Mouse (Mus musculus) stomach, embryonic 14.5 days (tissue): ENCODE data around the gene Clca4b. TPM values are rescaled to one million over a fixed set of nuclear protein-coding genes. Genes with fewer than 3 reads are reported as not detected.

Experiments
- ATAC-seq: fragments of 200-750 bp; cut with Nextera tagmentation; 2 replicates; pipeline ENCODE4 v1.8.0; 2017; ENCODE audit warnings: low read depth, moderate TSS enrichment; ENCODE audit not compliant: insufficient number of reproducible peaks, insufficient read depth, low FRiP score
- H3K27ac ChIP-seq: fragments of 300-500 bp; sonication (generic); 2 replicates; pipeline ENCODE4 v1.5.1; 2014; ENCODE audit warnings: mild to moderate bottlenecking, low read length, moderate library complexity, mixed read lengths
- H3K27me3 ChIP-seq: fragments of 300-500 bp; sonication (generic); 2 replicates; pipeline ENCODE4 v1.6.1; 2014; ENCODE audit warnings: low read length, control low read depth, mixed read lengths; ENCODE audit not compliant: control insufficient read depth, insufficient read depth
- H3K36me3 ChIP-seq: fragments of 300-500 bp; sonication (generic); 2 replicates; pipeline ENCODE4 v1.6.1; 2014; ENCODE audit warnings: mild to moderate bottlenecking, control low read depth, low read length, moderate library complexity, mixed read lengths; ENCODE audit not compliant: control insufficient read depth, insufficient read depth
- H3K4me1 ChIP-seq: fragments of 300-500 bp; sonication (generic); 2 replicates; pipeline ENCODE4 v1.6.1; 2014; ENCODE audit warnings: low read length, control low read depth, mixed read lengths; ENCODE audit not compliant: control insufficient read depth, insufficient read depth
- H3K4me2 ChIP-seq: fragments of 300-500 bp; sonication (generic); replicated peaks from 2 replicates; pipeline ENCODE4 v1.6.1; 2014; ENCODE audit warnings: low read depth, low read length, control low read depth
- H3K4me3 ChIP-seq: fragments of 300-500 bp; sonication (generic); 2 replicates; pipeline ENCODE4 v1.5.1; 2014; ENCODE audit warnings: low read depth, low read length, control low read depth
- H3K9ac ChIP-seq: fragments of 300-500 bp; sonication (generic); replicated peaks from 2 replicates; pipeline ENCODE4 v1.6.1; 2014; ENCODE audit warnings: low read depth, mild to moderate bottlenecking, control low read depth, low read length, moderate library complexity, mixed read lengths
- H3K9me3 ChIP-seq: fragments of 300-500 bp; sonication (generic); 2 replicates; pipeline ENCODE4 v1.6.1; 2016; ENCODE audit warnings: low read depth, low read length, control low read depth; ENCODE audit not compliant: control insufficient read depth
- WGBS: fragments of 180-500 bp; shearing (Covaris S2); extraction: QIAGEN DNeasy Blood & Tissue Kit; methylation state at CpG from one replicate; pipeline ENCODE4 v1.1.7; 2014; 5-methylcytosine and 5-hydroxymethylcytosine counted together
- polyA plus RNA-seq: library from polyadenylated mRNA; unstranded; fragments of >200 nt; fragmentation: Nextera tagmentation; extraction: Ambion mirVana; gene quantifications from 2 replicates; pipeline ENCODE4 v1.2.1, GENCODE M21; 2014

Gene Clca4b
- polyA plus RNA-seq = not detected in 2 replicates

DNA sequence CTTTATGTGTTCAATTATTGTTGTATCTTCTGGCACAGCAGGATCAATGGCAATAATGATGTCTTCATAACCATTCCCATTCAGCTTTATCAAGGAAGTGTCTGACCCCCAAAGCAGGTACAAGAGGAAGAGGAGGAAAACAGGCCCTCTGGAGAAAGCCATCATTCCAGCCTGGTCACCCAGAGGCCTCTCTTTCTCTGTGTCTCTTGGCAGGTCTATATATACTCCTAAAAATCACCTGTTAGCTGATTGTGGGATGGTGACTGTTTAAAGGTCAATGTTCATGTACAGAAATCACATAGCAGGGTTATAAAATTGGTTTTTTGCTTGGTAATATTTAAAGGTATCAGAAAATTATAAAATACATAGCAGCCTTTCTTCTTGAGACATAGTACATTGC, at the start of gene Clca4b:
Gene Clca4b (minus strand): TSS at position 195 of the 400 bp plus-strand sequence.
- no peaks in the 10 kb centered on the region for H3K27me3 ChIP-seq
- no peak for ATAC-seq
- H3K4me3 ChIP-seq = no peak within 1 kb of the TSS
- no peaks in the 10 kb centered on the region for H3K4me1 ChIP-seq
- H3K4me2 ChIP-seq = no peak within 1 kb of the TSS
- H3K9me3 ChIP-seq = no peaks in the 10 kb centered on the region
- no peaks in the 10 kb centered on the region for H3K36me3 ChIP-seq
- no peak within 1 kb of the TSS for H3K9ac ChIP-seq
- no peak within 1 kb of the TSS for H3K27ac ChIP-seq

DNA sequence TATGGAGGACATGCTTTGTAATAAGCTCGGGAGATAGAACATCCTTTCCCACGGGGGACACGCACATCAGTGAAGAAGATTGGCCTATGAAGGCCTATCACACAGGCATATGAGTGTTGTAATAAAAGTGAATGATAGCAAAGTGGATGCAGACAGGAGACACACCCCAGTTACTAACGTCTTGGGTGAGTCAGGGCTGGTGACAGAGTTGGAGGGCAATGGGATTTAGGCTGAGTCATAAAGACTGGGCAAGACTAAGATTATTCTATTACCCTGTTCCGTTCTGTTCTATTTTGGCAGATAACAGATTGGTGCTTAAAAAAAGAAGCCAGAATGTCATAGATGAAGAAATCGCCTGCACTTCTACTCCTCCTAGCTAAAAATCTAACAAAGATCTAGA, 48.2 kb upstream of the Clca4b start:
- H3K36me3 ChIP-seq = no peaks in the 10 kb centered on the region
- no peak overlapping the region for H3K4me2 ChIP-seq
- H3K4me1 ChIP-seq = no peaks in the 10 kb centered on the region
- no peak for ATAC-seq
- H3K4me3 ChIP-seq = no peak overlapping the region
- no peak overlapping the region for H3K27ac ChIP-seq
- 89% methylated on average over 6 of the region's 6 CpGs for WGBS
- no peak overlapping the region for H3K9ac ChIP-seq
- H3K27me3 ChIP-seq = no peaks in the 10 kb centered on the region
- H3K9me3 ChIP-seq = no peaks in the 10 kb centered on the region

DNA sequence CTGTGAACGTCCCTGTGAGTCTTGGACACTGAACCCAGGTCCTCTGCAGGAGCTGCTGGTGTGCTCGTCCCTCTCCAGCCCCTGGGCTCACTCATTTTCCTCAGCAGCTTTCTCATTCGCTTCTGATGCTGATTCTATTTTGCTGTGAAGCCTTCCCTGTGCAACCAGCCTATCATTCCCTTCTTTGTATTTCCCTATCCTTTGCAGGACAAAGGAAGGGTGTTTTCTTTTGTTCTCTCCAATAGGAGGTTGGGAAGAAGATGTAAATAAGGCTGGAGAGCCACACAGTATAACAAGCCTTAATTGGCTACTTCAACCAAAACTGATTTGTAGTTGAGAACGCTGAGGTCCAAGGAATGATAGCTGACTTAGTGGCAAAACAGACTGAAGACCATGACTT, 45.3 kb upstream of the Clca4b start:
- H3K27ac ChIP-seq = no peak overlapping the region
- WGBS = 46% methylated on average over 4 of the region's 4 CpGs
- H3K9ac ChIP-seq = no peak overlapping the region
- no peaks in the 10 kb centered on the region for H3K4me1 ChIP-seq
- H3K36me3 ChIP-seq = no peaks in the 10 kb centered on the region
- ATAC-seq = no peak
- no peaks in the 10 kb centered on the region for H3K9me3 ChIP-seq
- no peak overlapping the region for H3K4me2 ChIP-seq
- no peak overlapping the region for H3K4me3 ChIP-seq
- H3K27me3 ChIP-seq = no peaks in the 10 kb centered on the region

DNA sequence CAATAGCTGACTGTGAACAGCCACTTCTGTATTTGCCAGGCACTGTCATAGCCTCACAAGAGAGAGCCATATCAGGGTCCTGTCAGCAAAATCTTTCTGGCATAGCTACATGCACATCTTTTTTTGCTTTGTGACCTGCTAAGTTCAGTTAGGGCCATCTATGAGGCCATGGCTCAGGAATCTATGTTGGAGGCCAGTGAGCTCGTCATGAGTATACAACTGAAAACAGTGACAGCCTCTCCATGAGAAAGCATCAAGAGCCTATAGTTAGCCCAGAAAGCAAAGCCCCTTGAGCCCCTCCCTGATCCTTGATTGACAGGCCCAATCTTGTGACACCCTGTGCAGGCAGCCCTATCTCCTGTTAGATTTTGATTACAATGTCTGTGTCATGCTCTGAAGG, 43.8 kb upstream of the Clca4b start:
- Histone ChIP-seq H3K36me3 (no peaks in the 10 kb centered on the region), H3K27me3 (no peaks in the 10 kb centered on the region), H3K4me1 (no peaks in the 10 kb centered on the region), H3K4me2 (no peak overlapping the region), H3K9ac (no peak overlapping the region), H3K9me3 (no peaks in the 10 kb centered on the region), H3K27ac (no peak overlapping the region), H3K4me3 (no peak overlapping the region)
- ATAC-seq = no peak
- WGBS = 76% methylated on average over 1 of the region's 1 CpGs

DNA sequence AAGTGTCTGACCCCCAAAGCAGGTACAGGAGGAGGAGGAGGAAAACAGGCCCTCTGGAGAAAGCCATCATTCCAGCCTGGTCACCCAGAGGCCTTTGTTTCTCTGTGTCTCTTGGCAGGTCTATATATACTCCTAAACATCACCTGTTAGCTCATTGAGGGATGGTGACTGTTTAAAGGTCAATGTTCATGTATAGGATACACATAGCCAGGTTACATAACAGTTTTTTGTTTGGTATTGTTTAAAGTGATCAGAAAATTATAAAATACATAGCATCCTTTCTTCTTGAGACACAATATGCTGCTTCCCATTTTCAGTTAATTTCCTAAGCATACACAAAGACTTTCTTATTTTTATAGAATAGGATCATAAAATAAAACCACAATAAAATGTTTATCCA, 42.6 kb upstream of the Clca4b start, which contains the start of gene Clca4a:
Gene Clca4a (minus strand): TSS at position 101 of the 400 bp plus-strand sequence.
- no peak within 1 kb of the TSS for H3K4me2 ChIP-seq
- no peak for ATAC-seq
- no peak within 1 kb of the TSS for H3K9ac ChIP-seq
- no peaks in the 10 kb centered on the region for H3K9me3 ChIP-seq
- H3K4me3 ChIP-seq = no peak within 1 kb of the TSS
- no peaks in the 10 kb centered on the region for H3K27me3 ChIP-seq
- H3K27ac ChIP-seq = no peak within 1 kb of the TSS
- no peaks in the 10 kb centered on the region for H3K4me1 ChIP-seq
- no peaks in the 10 kb centered on the region for H3K36me3 ChIP-seq

DNA sequence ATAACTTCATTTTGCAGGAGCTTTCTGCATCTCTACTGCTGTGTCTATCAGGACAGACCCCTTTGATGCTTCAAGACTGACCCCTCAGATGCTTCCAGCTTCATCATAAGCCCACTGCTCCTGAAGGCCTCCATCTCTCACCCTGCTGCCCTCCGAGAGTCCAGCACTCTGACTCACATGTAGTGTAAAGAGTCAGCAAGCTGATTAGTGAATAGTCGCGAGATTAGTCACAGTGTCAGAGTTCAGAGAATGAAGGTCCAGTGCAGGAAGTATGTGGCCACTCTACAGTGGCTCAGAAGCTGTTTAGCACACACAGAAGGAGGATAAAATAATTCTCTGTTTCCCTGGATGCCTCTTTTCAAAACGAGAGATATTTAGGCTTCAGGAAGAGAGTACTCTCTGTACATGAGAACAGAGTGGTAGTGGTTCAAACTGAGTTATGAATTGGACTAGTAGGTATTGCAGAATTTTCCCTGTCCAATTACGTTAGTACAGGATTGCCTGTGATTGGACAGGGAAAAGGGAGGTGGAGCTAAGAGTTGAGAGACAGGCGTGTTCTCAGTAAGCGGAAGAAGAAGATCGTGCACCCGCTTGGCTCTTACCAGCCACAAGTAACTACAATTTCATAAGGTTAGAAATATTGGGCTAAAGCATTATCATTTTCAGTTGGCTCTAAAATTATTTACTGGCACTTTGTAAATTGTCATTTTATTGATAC, 39.4 kb upstream of the Clca4b start:
- H3K9me3 ChIP-seq = no peaks in the 10 kb centered on the region
- no peaks in the 10 kb centered on the region for H3K27me3 ChIP-seq
- 76% methylated on average over 9 of the region's 9 CpGs for WGBS

DNA sequence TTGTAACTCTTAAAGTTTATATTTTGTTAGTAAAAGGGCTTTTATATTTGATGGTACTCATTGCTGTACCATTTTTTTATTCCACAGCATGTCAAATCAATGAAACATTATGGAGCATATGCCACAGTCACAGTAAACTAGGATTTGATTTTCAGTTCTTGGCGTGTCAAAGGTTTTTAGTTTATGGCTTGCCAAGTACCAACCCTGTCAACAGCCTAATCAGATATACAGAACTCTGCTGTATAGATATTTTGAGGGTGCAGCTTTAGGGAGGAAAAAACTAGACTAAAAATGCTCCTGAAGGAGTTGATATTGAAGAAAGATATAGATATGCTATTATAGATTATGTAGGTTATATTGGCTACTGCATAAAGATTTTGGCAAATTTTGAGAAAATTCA, 37.4 kb upstream of the Clca4b start:
- no peak overlapping the region for H3K4me3 ChIP-seq
- H3K9ac ChIP-seq = no peak overlapping the region
- H3K27me3 ChIP-seq = no peaks in the 10 kb centered on the region
- H3K9me3 ChIP-seq = no peaks in the 10 kb centered on the region
- WGBS = 88% methylated on average over 1 of the region's 1 CpGs
- no peak for ATAC-seq
- no peaks in the 10 kb centered on the region for H3K36me3 ChIP-seq
- H3K27ac ChIP-seq = no peak overlapping the region
- no peaks in the 10 kb centered on the region for H3K4me1 ChIP-seq
- no peak overlapping the region for H3K4me2 ChIP-seq

More for the DNA sequence above, 39.4 kb upstream of the Clca4b start:
- H3K9ac ChIP-seq = no peak overlapping the region
- no peak overlapping the region for H3K27ac ChIP-seq
- no peak overlapping the region for H3K4me3 ChIP-seq
- H3K4me2 ChIP-seq = no peak overlapping the region
- no peaks in the 10 kb centered on the region for H3K4me1 ChIP-seq
- H3K36me3 ChIP-seq = no peaks in the 10 kb centered on the region
- ATAC-seq = no peak

DNA sequence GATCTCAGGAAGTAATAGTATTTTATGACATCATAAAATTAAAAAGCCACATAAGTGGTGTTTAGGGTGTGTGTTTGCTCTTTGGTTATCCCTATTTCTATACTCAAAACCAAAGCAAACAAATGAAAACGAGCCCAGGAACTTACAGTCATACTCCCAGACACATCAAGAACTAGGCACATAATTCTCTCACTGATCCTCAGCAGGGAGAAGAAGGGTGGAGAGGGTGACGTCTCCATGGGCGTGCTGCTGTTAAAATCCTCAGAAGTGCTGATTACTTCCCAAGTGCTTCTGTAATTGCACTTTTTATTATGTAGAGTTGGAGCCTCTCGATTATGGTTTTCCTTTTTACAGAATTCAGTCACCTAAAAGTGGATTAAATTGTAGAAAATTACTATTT, 33.7 kb upstream of the Clca4b start:
- H3K36me3 ChIP-seq = no peaks in the 10 kb centered on the region
- H3K4me2 ChIP-seq = no peak overlapping the region
- 63% methylated on average over 4 of the region's 4 CpGs for WGBS
- no peaks in the 10 kb centered on the region for H3K4me1 ChIP-seq
- H3K27me3 ChIP-seq = no peaks in the 10 kb centered on the region
- no peak overlapping the region for H3K9ac ChIP-seq
- H3K4me3 ChIP-seq = no peak overlapping the region
- no peaks in the 10 kb centered on the region for H3K9me3 ChIP-seq
- no peak for ATAC-seq
- no peak overlapping the region for H3K27ac ChIP-seq

DNA sequence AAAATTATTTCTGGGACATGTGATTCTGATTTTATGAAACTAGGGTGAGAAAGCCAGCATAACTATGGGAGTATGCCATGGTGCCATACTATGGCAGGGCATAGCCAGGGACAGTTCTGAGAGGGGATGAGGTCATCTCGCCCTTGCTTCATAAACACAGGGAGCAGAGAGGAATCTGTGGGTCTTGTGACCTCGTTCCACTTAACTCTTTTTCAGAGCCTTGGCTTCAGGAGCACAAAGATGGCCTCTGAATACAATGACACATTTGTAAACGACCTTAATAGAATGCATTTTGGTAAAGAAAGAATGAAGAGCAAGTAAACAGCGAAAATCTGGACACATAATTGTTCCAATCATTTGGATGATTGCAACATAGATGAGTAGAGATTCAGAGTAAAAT, 18.5 kb upstream of the Clca4b start:
- H3K9ac ChIP-seq = no peak overlapping the region
- H3K27ac ChIP-seq = no peak overlapping the region
- H3K4me3 ChIP-seq = no peak overlapping the region
- H3K4me2 ChIP-seq = no peak overlapping the region
- no peaks in the 10 kb centered on the region for H3K9me3 ChIP-seq
- ATAC-seq = no peak
- H3K4me1 ChIP-seq = no peaks in the 10 kb centered on the region
- H3K36me3 ChIP-seq = no peaks in the 10 kb centered on the region
- 59% methylated on average over 4 of the region's 4 CpGs for WGBS
- H3K27me3 ChIP-seq = no peaks in the 10 kb centered on the region
